Mouse (Mus musculus): ENCODE results near the gene Hspa1b. TPM values are rescaled to one million over a fixed set of nuclear protein-coding genes. Genes with fewer than 3 reads are reported as not detected.
"Not testable (repeated sequence)": the region's sequence is repeated elsewhere in the genome, so short reads cannot be mapped to it uniquely, and the experiment has no call there.

Gene Hspa1b
- polyA plus RNA-seq, 1 experiment from 2014 or later, result 47.3 TPM

GRCm38 (mm10) chr17:34998526-34999430, 39.7 kb upstream of the Hspa1b start:
- in situ Hi-C loops (cut with MboI; ENCODE audit: low pct_unique_long_range_greater_than_20kb), result no loop called here
- no peak for TF ChIP-seq CTCF (IDR thresholded peaks at IDR 0.05)
- ATAC-seq, result no peak
- no peaks in the 10 kb centered on the region for H3K27me3 ChIP-seq
- ChIA-PET CTCF (interaction anchor here (0.7 to 1.6 kb wide), 4 partner anchors 11 to 17 kb away, joined by 3 to 5 read pairs (median 3); partner anchors contain the start of gene Lsm2), POLR2A (interaction anchor here (0.5 to 0.6 kb wide), 2 partner anchors 91 to 130 kb away, joined by 3 read pairs; no protein-coding TSS in a partner anchor)
- no peak for DNase-seq (ENCODE audit: low read depth, low spot score)

GRCm38 (mm10) chr17:34997142-34997483, 38.1 kb upstream of the Hspa1b start:
- no peak for DNase-seq (ENCODE audit: low read depth, low spot score)
- ChIA-PET POLR2A (interaction anchor here (0.7 kb wide), 1 partner anchor 92 kb away, joined by 3 read pairs; no protein-coding TSS in a partner anchor), CTCF (interaction anchor here (1.6 kb wide), 1 partner anchor 13 kb away, joined by 5 read pairs; no protein-coding TSS in a partner anchor)
- ATAC-seq, result no peak
- in situ Hi-C loops (cut with MboI; ENCODE audit: low pct_unique_long_range_greater_than_20kb), result no loop called here
- H3K27me3 ChIP-seq, result no peaks in the 10 kb centered on the region
- no peak for TF ChIP-seq CTCF (IDR thresholded peaks at IDR 0.05)

- TF ChIP-seq CTCF (IDR thresholded peaks at IDR 0.05), result no peak
- no peak for ATAC-seq
- H3K27me3 ChIP-seq, result no peaks in the 10 kb centered on the region
- ChIA-PET CTCF (interaction anchor here (1.1 to 2.5 kb wide), 2 partner anchors 12 to 24 kb away, joined by 3 to 8 read pairs; no protein-coding TSS in a partner anchor), POLR2A (interaction anchor here (0.5 to 0.7 kb wide), 2 partner anchors 25 to 91 kb away, joined by 3 read pairs; no protein-coding TSS in a partner anchor)
- in situ Hi-C loops (cut with MboI; ENCODE audit: low pct_unique_long_range_greater_than_20kb), result no loop called here
- DNase-seq (ENCODE audit: low read depth, low spot score), result no peak
These were observed 37.5 kb upstream of the Hspa1b start for GRCm38 (mm10) chr17:34996411-34997141.

- in situ Hi-C loops (cut with MboI; ENCODE audit: low pct_unique_long_range_greater_than_20kb); DNase-seq (ENCODE audit: low read depth, low spot score); ATAC-seq; POLR2A ChIA-PET; H3K27me3 ChIP-seq: not testable (repeated sequence)
- CTCF ChIA-PET, result interaction anchor here (1.1 to 2.5 kb wide), 2 partner anchors 12 to 25 kb away, joined by 3 to 8 read pairs; no protein-coding TSS in a partner anchor
These were observed 36.9 kb upstream of the Hspa1b start for GRCm38 (mm10) chr17:34995927-34996326.

GRCm38 (mm10) chr17:34995192-34995591, 36.2 kb upstream of the Hspa1b start:
- ATAC-seq; in situ Hi-C loops (cut with MboI; ENCODE audit: low pct_unique_long_range_greater_than_20kb); H3K27me3 ChIP-seq; DNase-seq (ENCODE audit: low read depth, low spot score); POLR2A ChIA-PET: not testable (repeated sequence)
- CTCF ChIA-PET, result interaction anchor here (2.5 kb wide), 1 partner anchor 11 kb away, joined by 8 read pairs; no protein-coding TSS in a partner anchor

- POLR2A ChIA-PET, result no interaction called here
- DNase-seq (ENCODE audit: low read depth, low spot score), result no peak
- in situ Hi-C loops (cut with MboI; ENCODE audit: low pct_unique_long_range_greater_than_20kb), result no loop called here
- H3K27me3 ChIP-seq, result no peaks in the 10 kb centered on the region
- CTCF ChIA-PET, result interaction anchor here (2.5 kb wide), 1 partner anchor 11 kb away, joined by 8 read pairs; no protein-coding TSS in a partner anchor
- ATAC-seq, result no peak
- no peak for TF ChIP-seq CTCF (IDR thresholded peaks at IDR 0.05)
These were observed 35.7 kb upstream of the Hspa1b start for GRCm38 (mm10) chr17:34994751-34995150.

GRCm38 (mm10) chr17:34984218-34984617, 25.2 kb upstream of the Hspa1b start:
- POLR2A ChIA-PET, result interaction anchor here (0.7 kb wide), 2 partner anchors 28 to 971 kb away, joined by 3 to 4 read pairs; no protein-coding TSS in a partner anchor
- DNase-seq (ENCODE audit: low read depth, low spot score) (no peak), ATAC-seq (no peak)
- no peaks in the 10 kb centered on the region for H3K27me3 ChIP-seq
- in situ Hi-C loops (cut with MboI; ENCODE audit: low pct_unique_long_range_greater_than_20kb), result loop anchor here (5.0 kb wide), 1 partner anchor 67 kb away; no protein-coding TSS in a partner anchor
- CTCF ChIA-PET, result interaction anchor here (0.8 to 3.2 kb wide), 11 partner anchors 11 to 194 kb away, joined by 3 to 22 read pairs (median 4); no protein-coding TSS in a partner anchor
- TF ChIP-seq CTCF (IDR thresholded peaks at IDR 0.05), result peak; percentile 80

GRCm38 (mm10) chr17:34982328-34982727, 23.3 kb upstream of the Hspa1b start:
- no peak for DNase-seq (ENCODE audit: low read depth, low spot score)
- no peaks in the 10 kb centered on the region for H3K27me3 ChIP-seq
- ATAC-seq, result no peak
- in situ Hi-C loops (cut with MboI; ENCODE audit: low pct_unique_long_range_greater_than_20kb), result loop anchor here (5.0 kb wide), 1 partner anchor 65 kb away; no protein-coding TSS in a partner anchor
- POLR2A ChIA-PET, result interaction anchor here (1.5 kb wide), 1 partner anchor 8 kb away, joined by 8 read pairs; no protein-coding TSS in a partner anchor
- CTCF ChIA-PET, result interaction anchor here (3.2 kb wide), 1 partner anchor 27 kb away, joined by 20 read pairs; no protein-coding TSS in a partner anchor
- no peak for TF ChIP-seq CTCF (IDR thresholded peaks at IDR 0.05)

GRCm38 (mm10) chr17:34981690-34982180, 22.7 kb upstream of the Hspa1b start, which contains the start of gene Lsm2:
Lsm2 (plus strand) TSS chr17:34981862.
- no peaks in the 10 kb centered on the region for H3K27me3 ChIP-seq
- POLR2A ChIA-PET, result interaction anchor here (0.8 to 1.5 kb wide), 7 partner anchors 8 to 27 kb away, joined by 3 to 8 read pairs (median 5); no protein-coding TSS in a partner anchor
- CTCF ChIA-PET, result interaction anchor here (0.9 to 3.2 kb wide), 9 partner anchors 14 to 127 kb away, joined by 3 to 23 read pairs (median 4); no protein-coding TSS in a partner anchor
- no peak for DNase-seq (ENCODE audit: low read depth, low spot score)
- peak; percentile 58 for ATAC-seq
- TF ChIP-seq CTCF (IDR thresholded peaks at IDR 0.05), result no peak
- in situ Hi-C loops (cut with MboI; ENCODE audit: low pct_unique_long_range_greater_than_20kb), result loop anchor here (5.0 kb wide), 1 partner anchor 64 kb away; no protein-coding TSS in a partner anchor
